Mouse (Mus musculus) myocyte (in vitro differentiated cells): ENCODE results near the gene Mfrp. TPM values are rescaled to one million over a fixed set of nuclear protein-coding genes. Genes with fewer than 3 reads are reported as not detected.

Experiments
- H3K27me3 ChIP-seq: one replicate; pipeline ENCODE4 v1.6.1; 2011; ENCODE audit not compliant: control insufficient read depth, insufficient read depth, insufficient read length
- H3K36me3 ChIP-seq: one replicate; pipeline ENCODE4 v1.6.1; 2011; ENCODE audit not compliant: control insufficient read depth, insufficient read depth
- H3K4me2 ChIP-seq: one replicate; pipeline ENCODE4 v1.6.1; 2011; ENCODE audit warnings: low read depth, control low read depth
- H3K4me3 ChIP-seq: one replicate; pipeline ENCODE4 v1.5.1; 2011; ENCODE audit warnings: mild to moderate bottlenecking, control low read depth, moderate library complexity
- H3K79me2 ChIP-seq: one replicate; pipeline ENCODE4 v1.6.1; 2011; ENCODE audit not compliant: control insufficient read depth, insufficient read depth
- H3ac ChIP-seq: one replicate; pipeline ENCODE4 v1.6.1; 2011; ENCODE audit not compliant: control insufficient read depth, insufficient read length
- CEBPB ChIP-seq: IDR thresholded peaks from 2 replicates; pipeline ENCODE4 v1.6.1; 2011; ENCODE audit warnings: mild to moderate bottlenecking, moderate library complexity; ENCODE audit not compliant: poor library complexity, insufficient read depth, severe bottlenecking
- E2F4 ChIP-seq: IDR thresholded peaks from one replicate; pipeline ENCODE4 v1.6.1; 2011; ENCODE audit warnings: mild to moderate bottlenecking, control low read depth, moderate library complexity; ENCODE audit not compliant: insufficient read depth
- MAX ChIP-seq: IDR thresholded peaks from one replicate; pipeline ENCODE4 v1.6.1; 2011; ENCODE audit warnings: low read depth, mild to moderate bottlenecking, control low read depth
- MYOD1 ChIP-seq, 3 experiments: IDR thresholded peaks; one replicate each; pipeline ENCODE4 v1.6.1; 2011; ENCODE audit warnings: control low read depth in 2 of 3, low read depth in 2 of 3, mild to moderate bottlenecking in 2 of 3, moderate library complexity in 1 of 3; ENCODE audit not compliant: insufficient read length in 2 of 3, control insufficient read depth in 1 of 3
- MYOG ChIP-seq, 3 experiments: IDR thresholded peaks; one replicate each; pipeline ENCODE4 v1.6.1; 2011; ENCODE audit warnings: control low read depth in 2 of 3, low read depth in 2 of 3, mild to moderate bottlenecking in 2 of 3; ENCODE audit not compliant: insufficient read length in 2 of 3, control insufficient read depth in 1 of 3, insufficient read depth in 1 of 3
- POLR2A ChIP-seq: IDR thresholded peaks from one replicate; pipeline ENCODE4 v1.6.1; 2011; ENCODE audit warnings: low read depth, mild to moderate bottlenecking, control low read depth, moderate library complexity; ENCODE audit not compliant: insufficient read length
- POLR2AphosphoS2 ChIP-seq: IDR thresholded peaks from one replicate; pipeline ENCODE4 v1.6.1; 2011; ENCODE audit warnings: low read depth, control low read depth; ENCODE audit not compliant: insufficient read length
- REST ChIP-seq: IDR thresholded peaks from one replicate; pipeline ENCODE4 v1.6.1; 2011; ENCODE audit warnings: mild to moderate bottlenecking, control low read depth, moderate library complexity; ENCODE audit not compliant: insufficient read depth, insufficient read length
- SRF ChIP-seq: IDR thresholded peaks from one replicate; pipeline ENCODE4 v1.6.1; 2011; ENCODE audit warnings: low read depth; ENCODE audit not compliant: control insufficient read depth, insufficient read length
- TCF12 ChIP-seq: IDR thresholded peaks from one replicate; pipeline ENCODE4 v1.6.1; 2011; ENCODE audit warnings: mild to moderate bottlenecking, control low read depth; ENCODE audit not compliant: poor library complexity, insufficient read depth, severe bottlenecking
- TCF3 ChIP-seq: IDR thresholded peaks from one replicate; pipeline ENCODE4 v1.6.1; 2011; ENCODE audit warnings: low read depth, control low read depth; ENCODE audit not compliant: insufficient read length
- USF1 ChIP-seq: IDR thresholded peaks from one replicate; pipeline ENCODE4 v1.6.1; 2011; ENCODE audit warnings: low read depth, mild to moderate bottlenecking, control low read depth, moderate library complexity
- polyA plus RNA-seq: library from polyadenylated mRNA; unstranded; fragments of >200 nt; fragmentation: generic; extraction: Trizol; gene quantifications from one replicate; pipeline ENCODE4 v1.2.1, GENCODE M21; 2012; ENCODE audit warnings: missing spikeins

Gene Mfrp
- polyA plus RNA-seq, 1 experiment: 0.01 TPM

GRCm38 (mm10) chr9:44085276-44085675, 16.3 kb upstream of the Mfrp start:
- TF ChIP-seq MAX (no peak), POLR2AphosphoS2 (no peak), CEBPB (no peak), TCF3 (no peak), SRF (no peak), REST (no peak), USF1 (no peak), MYOG (IDR thresholded peaks at IDR 0.05; ENCODE audit: control insufficient read depth in 1 of 3, insufficient read depth in 1 of 3, insufficient read length in 2 of 3, low read depth in 2 of 3) (no peak), TCF12 (no peak)
- Histone ChIP-seq H3K4me3 (peak overlapping the region; percentile 29), H3K79me2 (no peaks in the 10 kb centered on the region), H3K36me3 (no peaks in the 10 kb centered on the region), H3ac (peak overlapping the region; percentile 37), H3K4me2 (peak overlapping the region; percentile 84), H3K27me3 (no peaks in the 10 kb centered on the region)

- TF ChIP-seq TCF12 (no peak), CEBPB (no peak), POLR2A (no peak), TCF3 (no peak), E2F4 (no peak), SRF (no peak), USF1 (no peak), MYOD1 (IDR thresholded peaks at IDR 0.05; ENCODE audit: control insufficient read depth in 1 of 3, insufficient read length in 2 of 3, low read depth in 2 of 3) (no peak), MYOG (IDR thresholded peaks at IDR 0.05; ENCODE audit: control insufficient read depth in 1 of 3, insufficient read depth in 1 of 3, insufficient read length in 2 of 3, low read depth in 2 of 3) (no peak), POLR2AphosphoS2 (no peak), MAX (no peak), REST (no peak)
- H3ac ChIP-seq: peak overlapping the region; percentile 37
- H3K4me3 ChIP-seq: peak overlapping the region; percentile 29
- no peaks in the 10 kb centered on the region for H3K36me3 ChIP-seq
- H3K4me2 ChIP-seq: peak overlapping the region; percentile 84
- no peaks in the 10 kb centered on the region for H3K27me3 ChIP-seq
- no peaks in the 10 kb centered on the region for H3K79me2 ChIP-seq
Observed at GRCm38 (mm10) chr9:44085741-44086665, 15.5 kb upstream of the Mfrp start.

- peak overlapping the region; percentile 84 for H3K4me2 ChIP-seq
- no peaks in the 10 kb centered on the region for H3K36me3 ChIP-seq
- no peaks in the 10 kb centered on the region for H3K79me2 ChIP-seq
- H3K4me3 ChIP-seq: no peak overlapping the region
- no peaks in the 10 kb centered on the region for H3K27me3 ChIP-seq
- TF ChIP-seq MYOG (IDR thresholded peaks at IDR 0.05; ENCODE audit: control insufficient read depth in 1 of 3, insufficient read depth in 1 of 3, insufficient read length in 2 of 3, low read depth in 2 of 3): no peak
- no peak for TF ChIP-seq REST
- no peak for TF ChIP-seq MAX
- TF ChIP-seq E2F4: no peak
- no peak for TF ChIP-seq TCF3
- no peak for TF ChIP-seq POLR2AphosphoS2
- no peak for TF ChIP-seq MYOD1 (IDR thresholded peaks at IDR 0.05; ENCODE audit: control insufficient read depth in 1 of 3, insufficient read length in 2 of 3, low read depth in 2 of 3)
- TF ChIP-seq SRF: no peak
- TF ChIP-seq CEBPB: no peak
- TF ChIP-seq TCF12: no peak
- TF ChIP-seq USF1: no peak
- no peak for TF ChIP-seq POLR2A
- H3ac ChIP-seq: no peak overlapping the region
Observed at GRCm38 (mm10) chr9:44086960-44087359, 14.6 kb upstream of the Mfrp start.

GRCm38 (mm10) chr9:44087761-44088455, 13.6 kb upstream of the Mfrp start:
- Histone ChIP-seq H3K27me3 (no peaks in the 10 kb centered on the region), H3K4me2 (peak overlapping the region; percentile 84), H3K4me3 (no peak overlapping the region), H3K36me3 (peaks cover 6% of the 10 kb centered on the region), H3K79me2 (no peaks in the 10 kb centered on the region), H3ac (no peak overlapping the region)
- TF ChIP-seq E2F4 (no peak), MYOG (IDR thresholded peaks at IDR 0.05; ENCODE audit: control insufficient read depth in 1 of 3, insufficient read depth in 1 of 3, insufficient read length in 2 of 3, low read depth in 2 of 3) (peak; percentile 6 to 74 (median 49)), TCF12 (peak; percentile 2), USF1 (no peak), CEBPB (peak; percentile 40; the same call in 1 of the 2 replicates), MYOD1 (IDR thresholded peaks at IDR 0.05; ENCODE audit: control insufficient read depth in 1 of 3, insufficient read length in 2 of 3, low read depth in 2 of 3) (peak; percentile 73 to 79 (median 78)), SRF (no peak), TCF3 (no peak), REST (no peak), MAX (no peak), POLR2AphosphoS2 (no peak), POLR2A (no peak)
